Mouse (Mus musculus): ENCODE measurements around the gene Mmp2. TPM values are rescaled to one million over a fixed set of nuclear protein-coding genes. Genes with fewer than 3 reads are reported as not detected.

Mmp2 gene
- polyA plus RNA-seq, 1 experiment, result 9.6 TPM

GRCm38 (mm10) chr8:92893870-92894269 lies 66.8 kb downstream of the Mmp2 start:
- H3K4me3 ChIP-seq (replicated peaks; ENCODE audit: control insufficient read depth, low read depth, low read length), result no peak overlapping the region
- no peak for TF ChIP-seq POLR2A (IDR thresholded peaks at IDR 0.05; ENCODE audit: borderline replicate concordance, control insufficient read depth, low read depth, low read length)
- TF ChIP-seq CTCF (IDR thresholded peaks at IDR 0.05; ENCODE audit: control insufficient read depth, insufficient read depth, low read length), result no peak
- H3K4me1 ChIP-seq (ENCODE audit: control insufficient read depth, insufficient read depth, low read length), result no peaks in the 10 kb centered on the region
- no peak overlapping the region for H3K27ac ChIP-seq (ENCODE audit: control insufficient read depth, insufficient read depth, low read depth, low read length, poor library complexity)
- 89% methylated on average over 2 of the region's 2 CpGs for WGBS

- Histone ChIP-seq H3K4me3 (replicated peaks; ENCODE audit: control insufficient read depth, low read depth, low read length) (no peak overlapping the region), H3K4me1 (ENCODE audit: control insufficient read depth, insufficient read depth, low read length) (no peaks in the 10 kb centered on the region), H3K27ac (ENCODE audit: control insufficient read depth, insufficient read depth, low read depth, low read length, poor library complexity) (no peak overlapping the region)
- TF ChIP-seq CTCF (IDR thresholded peaks at IDR 0.05; ENCODE audit: control insufficient read depth, insufficient read depth, low read length), result no peak
- no peak for TF ChIP-seq POLR2A (IDR thresholded peaks at IDR 0.05; ENCODE audit: borderline replicate concordance, control insufficient read depth, low read depth, low read length)
- WGBS, result 89% methylated on average over 7 of the region's 7 CpGs
Measured at GRCm38 (mm10) chr8:92895053-92895452, 68.0 kb downstream of the Mmp2 start.

GRCm38 (mm10) chr8:92896056-92896455 lies 69.0 kb downstream of the Mmp2 start:
- Histone ChIP-seq H3K4me3 (replicated peaks; ENCODE audit: control insufficient read depth, low read depth, low read length) (no peak overlapping the region), H3K4me1 (ENCODE audit: control insufficient read depth, insufficient read depth, low read length) (no peaks in the 10 kb centered on the region), H3K27ac (ENCODE audit: control insufficient read depth, insufficient read depth, low read depth, low read length, poor library complexity) (no peak overlapping the region)
- WGBS, result 95% methylated on average over 1 of the region's 1 CpGs
- no peak for TF ChIP-seq CTCF (IDR thresholded peaks at IDR 0.05; ENCODE audit: control insufficient read depth, insufficient read depth, low read length)
- TF ChIP-seq POLR2A (IDR thresholded peaks at IDR 0.05; ENCODE audit: borderline replicate concordance, control insufficient read depth, low read depth, low read length), result no peak

- Histone ChIP-seq H3K27ac (ENCODE audit: control insufficient read depth, insufficient read depth, low read depth, low read length, poor library complexity) (no peak overlapping the region), H3K4me1 (ENCODE audit: control insufficient read depth, insufficient read depth, low read length) (no peaks in the 10 kb centered on the region), H3K4me3 (replicated peaks; ENCODE audit: control insufficient read depth, low read depth, low read length) (no peak overlapping the region)
- 74% methylated on average over 5 of the region's 5 CpGs for WGBS
- no peak for TF ChIP-seq CTCF (IDR thresholded peaks at IDR 0.05; ENCODE audit: control insufficient read depth, insufficient read depth, low read length)
- no peak for TF ChIP-seq POLR2A (IDR thresholded peaks at IDR 0.05; ENCODE audit: borderline replicate concordance, control insufficient read depth, low read depth, low read length)
Measured at GRCm38 (mm10) chr8:92896611-92897010, 69.5 kb downstream of the Mmp2 start.

GRCm38 (mm10) chr8:92897794-92898193 lies 70.7 kb downstream of the Mmp2 start:
- WGBS, result 27% methylated on average over 4 of the region's 4 CpGs
- H3K4me1 ChIP-seq (ENCODE audit: control insufficient read depth, insufficient read depth, low read length), result no peaks in the 10 kb centered on the region
- no peak overlapping the region for H3K27ac ChIP-seq (ENCODE audit: control insufficient read depth, insufficient read depth, low read depth, low read length, poor library complexity)
- no peak overlapping the region for H3K4me3 ChIP-seq (replicated peaks; ENCODE audit: control insufficient read depth, low read depth, low read length)
- no peak for TF ChIP-seq POLR2A (IDR thresholded peaks at IDR 0.05; ENCODE audit: borderline replicate concordance, control insufficient read depth, low read depth, low read length)
- no peak for TF ChIP-seq CTCF (IDR thresholded peaks at IDR 0.05; ENCODE audit: control insufficient read depth, insufficient read depth, low read length)

GRCm38 (mm10) chr8:92899590-92899989 lies 72.5 kb downstream of the Mmp2 start:
- 89% methylated on average over 9 of the region's 9 CpGs for WGBS
- Histone ChIP-seq H3K27ac (ENCODE audit: control insufficient read depth, insufficient read depth, low read depth, low read length, poor library complexity) (no peak overlapping the region), H3K4me3 (replicated peaks; ENCODE audit: control insufficient read depth, low read depth, low read length) (no peak overlapping the region), H3K4me1 (ENCODE audit: control insufficient read depth, insufficient read depth, low read length) (no peaks in the 10 kb centered on the region)
- TF ChIP-seq CTCF (IDR thresholded peaks at IDR 0.05; ENCODE audit: control insufficient read depth, insufficient read depth, low read length) (no peak), POLR2A (IDR thresholded peaks at IDR 0.05; ENCODE audit: borderline replicate concordance, control insufficient read depth, low read depth, low read length) (no peak)

GRCm38 (mm10) chr8:92901107-92901506 lies 74.0 kb downstream of the Mmp2 start, which contains the start of gene Capns2:
Gene Capns2, plus strand, starts transcription at chr8:92901407.
- TF ChIP-seq CTCF (IDR thresholded peaks at IDR 0.05; ENCODE audit: control insufficient read depth, insufficient read depth, low read length), result no peak
- no peak for TF ChIP-seq POLR2A (IDR thresholded peaks at IDR 0.05; ENCODE audit: borderline replicate concordance, control insufficient read depth, low read depth, low read length)
- H3K4me1 ChIP-seq (ENCODE audit: control insufficient read depth, insufficient read depth, low read length), result no peaks in the 10 kb centered on the region
- no peak within 1 kb of the TSS for H3K4me3 ChIP-seq (replicated peaks; ENCODE audit: control insufficient read depth, low read depth, low read length)
- H3K27ac ChIP-seq (ENCODE audit: control insufficient read depth, insufficient read depth, low read depth, low read length, poor library complexity), result no peak within 1 kb of the TSS
- 89% methylated on average over 5 of the region's 5 CpGs for WGBS

- 83% methylated on average over 2 of the region's 2 CpGs for WGBS
Measured at GRCm38 (mm10) chr8:92902981-92903380, 75.9 kb downstream of the Mmp2 start.

More at GRCm38 (mm10) chr8:92902981-92903380, 75.9 kb downstream of the Mmp2 start:
- Histone ChIP-seq H3K4me3 (replicated peaks; ENCODE audit: control insufficient read depth, low read depth, low read length) (no peak overlapping the region), H3K27ac (ENCODE audit: control insufficient read depth, insufficient read depth, low read depth, low read length, poor library complexity) (no peak overlapping the region), H3K4me1 (ENCODE audit: control insufficient read depth, insufficient read depth, low read length) (no peaks in the 10 kb centered on the region; the same call in 1 of the 2 replicates)
- TF ChIP-seq CTCF (IDR thresholded peaks at IDR 0.05; ENCODE audit: control insufficient read depth, insufficient read depth, low read length) (no peak), POLR2A (IDR thresholded peaks at IDR 0.05; ENCODE audit: borderline replicate concordance, control insufficient read depth, low read depth, low read length) (no peak)

Other genes starting within 250 kb of the Mmp2 start
- gene Irx6, start 153.0 kb upstream of the Mmp2 start, polyA plus RNA-seq (2011; ENCODE audit: insufficient read depth, insufficient read length, low replicate concordance, missing spikeins), result not detected in 2 replicates
- gene Lpcat2, start 28.0 kb downstream of the Mmp2 start, polyA plus RNA-seq (2011; ENCODE audit: insufficient read depth, insufficient read length, low replicate concordance, missing spikeins), result 8.1 and 14.8 TPM in 2 replicates
- 2.0 TPM in 1 of 2 replicates, not detected in the other for gene Capns2, start 74.1 kb downstream of the Mmp2 start, polyA plus RNA-seq (2011; ENCODE audit: insufficient read depth, insufficient read length, low replicate concordance, missing spikeins)
- not detected in 2 replicates for gene Slc6a2, start 132.8 kb downstream of the Mmp2 start, polyA plus RNA-seq (2011; ENCODE audit: insufficient read depth, insufficient read length, low replicate concordance, missing spikeins)
- not detected in 2 replicates for gene Ces1a, start 220.9 kb downstream of the Mmp2 start, polyA plus RNA-seq (2011; ENCODE audit: insufficient read depth, insufficient read length, low replicate concordance, missing spikeins)

Data from bone marrow, adult 2 months (tissue).